Mouse (Mus musculus) activated CD4-positive, CD25-positive, alpha-beta regulatory T cell, adult 4 months (primary cell): ENCODE measurements around the gene Cpvl. TPM values are rescaled to one million over a fixed set of nuclear protein-coding genes. Genes with fewer than 3 reads are reported as not detected.

Experiments
- ATAC-seq: one replicate; pipeline ENCODE4 v1.8.0; 2017
- polyA plus RNA-seq, 2 experiments: library from polyadenylated mRNA; unstranded; fragments of 100-300 nt; shearing (Covaris generic); gene quantifications; one replicate each; pipeline ENCODE4 v1.2.1; 2017

The Cpvl gene
- polyA plus RNA-seq, 2 experiments from 2014 or later = not detected

DNA sequence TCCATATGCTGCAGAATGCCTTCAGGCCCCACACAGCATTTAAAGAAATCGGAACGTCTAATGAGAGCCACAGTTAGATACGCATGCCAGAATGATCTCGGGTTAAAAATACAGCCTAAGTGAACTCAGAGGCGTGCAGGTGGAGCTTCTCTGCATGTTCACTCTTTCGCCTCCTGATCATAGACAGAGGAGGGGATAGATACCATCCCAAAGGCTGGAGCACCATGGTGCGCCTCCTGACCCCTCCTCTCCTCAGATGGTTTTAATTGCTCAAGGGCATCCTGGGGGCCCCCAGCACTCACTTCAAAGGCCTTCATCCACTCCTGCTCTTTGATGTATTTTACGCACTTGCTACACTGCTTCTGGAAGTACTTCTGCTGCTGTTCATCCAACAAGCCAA is 46.9 kb downstream of the Cpvl start:
- ATAC-seq = no peak

DNA sequence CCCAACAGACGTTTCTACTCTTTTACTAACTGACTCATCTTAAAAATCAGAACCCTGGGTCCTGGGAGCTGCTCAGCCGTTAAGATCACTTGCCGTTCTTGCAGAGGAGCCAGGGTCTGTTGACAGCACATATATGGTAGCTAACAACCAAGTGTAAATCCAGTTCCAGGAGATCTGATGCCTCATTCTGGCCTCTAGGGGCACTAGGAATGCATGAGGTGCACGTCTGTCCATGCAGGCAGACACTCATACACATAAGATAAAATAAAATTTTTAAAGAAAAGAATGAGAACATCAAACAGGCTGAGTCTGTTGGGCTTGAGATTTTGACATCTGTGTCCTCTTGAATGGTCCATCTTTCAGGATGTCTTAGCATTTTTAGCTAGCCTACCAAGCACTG is 48.6 kb downstream of the Cpvl start:
- ATAC-seq = no peak

DNA sequence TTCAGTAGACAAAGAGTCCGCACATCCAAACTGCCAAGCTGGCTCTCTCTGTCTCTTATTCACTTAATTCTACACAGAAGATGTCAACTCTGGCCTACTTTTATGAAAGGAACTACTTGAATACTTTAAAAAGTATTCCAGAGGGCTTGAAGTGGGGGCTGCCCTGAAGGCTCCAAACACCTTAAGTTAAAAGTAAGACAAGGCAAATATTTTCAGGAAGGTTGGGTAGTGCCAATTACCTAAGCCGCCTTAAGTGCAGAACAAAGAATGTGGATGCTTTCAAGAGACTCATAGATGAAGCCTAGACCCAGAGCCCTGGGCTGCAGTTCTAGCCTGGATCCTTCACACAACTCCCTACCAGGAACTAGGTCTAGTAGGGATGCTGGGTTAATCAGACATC is 52.3 kb downstream of the Cpvl start:
- ATAC-seq = no peak

DNA sequence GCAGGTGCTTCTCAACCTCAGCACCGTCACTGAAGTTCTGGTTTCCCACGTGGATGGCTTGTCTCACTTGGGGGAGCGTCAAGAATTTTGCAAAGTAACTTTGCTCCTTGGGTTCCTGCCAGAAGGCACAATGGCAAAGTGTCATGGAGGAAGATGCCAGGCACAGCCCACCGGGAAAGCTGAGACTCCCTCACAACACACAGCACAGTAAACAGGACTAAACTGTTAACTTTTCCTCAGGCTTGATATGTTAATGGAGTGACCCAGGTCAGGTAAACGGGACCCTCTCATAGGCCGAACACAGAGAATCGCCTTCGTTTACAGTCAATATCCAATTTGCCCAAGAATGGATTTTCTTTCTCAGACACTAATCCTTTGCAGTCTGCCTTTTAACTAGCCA is 53.3 kb downstream of the Cpvl start:
- no peak for ATAC-seq

DNA sequence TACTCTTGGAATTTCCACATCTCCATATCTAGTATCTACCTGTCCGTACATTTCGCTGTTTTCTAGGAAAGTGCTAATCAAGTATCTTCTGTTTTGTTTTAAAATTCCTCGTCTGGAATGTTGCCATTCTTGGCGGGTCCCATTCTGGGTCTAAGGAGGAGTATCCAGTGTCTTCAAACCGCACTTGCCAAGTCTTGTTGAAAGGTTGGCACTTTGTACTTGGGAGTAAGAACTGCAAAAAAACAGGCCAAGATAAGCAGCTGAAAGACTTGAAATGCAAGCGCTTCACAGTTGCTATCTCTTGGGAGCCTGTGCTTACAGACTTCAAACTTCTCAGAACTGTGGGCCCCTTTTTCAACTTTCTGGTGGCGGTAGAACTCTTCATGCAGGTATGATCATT is 58.4 kb downstream of the Cpvl start:
- ATAC-seq = no peak

DNA sequence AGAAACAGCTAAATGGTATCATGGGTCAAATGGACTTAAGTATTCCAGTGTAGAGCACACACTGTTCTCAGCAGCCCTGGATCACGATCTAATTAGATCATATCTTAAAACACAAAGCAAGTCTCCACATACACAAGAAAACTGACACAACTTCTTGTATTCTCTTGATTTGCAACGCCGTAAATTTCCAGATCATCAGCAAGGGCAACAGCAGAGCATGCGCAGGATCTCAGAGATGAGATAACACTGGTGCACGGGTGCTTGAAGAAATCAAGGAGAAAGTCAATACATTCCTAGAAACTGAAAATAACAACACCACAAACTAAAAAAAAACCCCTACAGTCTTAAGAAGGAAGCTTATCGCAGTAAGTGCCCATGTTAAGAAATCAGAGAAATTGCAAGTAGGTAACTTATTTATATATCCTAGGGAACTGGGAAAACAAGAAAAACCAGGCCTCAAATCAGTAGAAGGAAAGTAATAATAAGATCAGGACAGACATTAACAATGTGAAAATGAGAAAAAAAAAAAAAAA is 61.4 kb downstream of the Cpvl start:
- ATAC-seq = no peak

DNA sequence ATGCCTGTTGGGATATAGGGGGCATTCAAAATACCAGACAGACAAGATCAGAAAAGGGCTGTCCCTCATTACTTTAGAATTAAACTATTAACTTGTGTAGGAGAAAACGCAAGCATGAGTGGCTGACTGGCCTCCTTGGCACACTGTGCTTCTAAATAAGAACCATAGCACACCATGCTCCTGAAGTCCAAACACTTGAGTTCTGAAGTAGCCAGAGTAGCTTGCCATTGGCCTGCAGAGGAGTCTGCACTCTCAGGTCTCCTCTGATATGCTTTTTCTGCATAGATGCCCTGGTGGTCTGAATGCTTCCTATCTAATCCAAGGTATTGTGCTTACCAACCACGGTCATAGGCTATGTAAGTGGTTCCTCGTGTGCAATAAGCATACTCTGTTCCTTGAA is 63.1 kb downstream of the Cpvl start:
- ATAC-seq = no peak

DNA sequence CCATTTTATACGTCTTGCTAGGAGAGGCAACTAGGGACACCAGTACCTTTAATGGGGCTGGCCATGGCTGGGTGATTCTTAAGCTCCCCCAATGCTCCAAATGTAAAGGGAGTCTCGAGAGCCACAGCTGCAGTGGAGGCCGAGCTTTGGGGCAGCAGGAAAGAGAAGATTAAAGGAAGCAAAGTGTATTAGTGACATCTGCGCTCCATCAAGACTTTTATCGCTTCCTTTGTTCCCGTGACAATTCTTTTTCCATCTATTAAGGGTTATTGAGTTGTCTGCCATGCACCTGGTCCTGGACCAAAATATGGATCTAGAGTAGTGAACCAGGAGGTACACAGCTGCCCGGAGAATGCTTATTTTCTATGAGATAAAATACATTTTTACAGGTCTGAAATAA is 65.3 kb downstream of the Cpvl start:
- no peak for ATAC-seq

DNA sequence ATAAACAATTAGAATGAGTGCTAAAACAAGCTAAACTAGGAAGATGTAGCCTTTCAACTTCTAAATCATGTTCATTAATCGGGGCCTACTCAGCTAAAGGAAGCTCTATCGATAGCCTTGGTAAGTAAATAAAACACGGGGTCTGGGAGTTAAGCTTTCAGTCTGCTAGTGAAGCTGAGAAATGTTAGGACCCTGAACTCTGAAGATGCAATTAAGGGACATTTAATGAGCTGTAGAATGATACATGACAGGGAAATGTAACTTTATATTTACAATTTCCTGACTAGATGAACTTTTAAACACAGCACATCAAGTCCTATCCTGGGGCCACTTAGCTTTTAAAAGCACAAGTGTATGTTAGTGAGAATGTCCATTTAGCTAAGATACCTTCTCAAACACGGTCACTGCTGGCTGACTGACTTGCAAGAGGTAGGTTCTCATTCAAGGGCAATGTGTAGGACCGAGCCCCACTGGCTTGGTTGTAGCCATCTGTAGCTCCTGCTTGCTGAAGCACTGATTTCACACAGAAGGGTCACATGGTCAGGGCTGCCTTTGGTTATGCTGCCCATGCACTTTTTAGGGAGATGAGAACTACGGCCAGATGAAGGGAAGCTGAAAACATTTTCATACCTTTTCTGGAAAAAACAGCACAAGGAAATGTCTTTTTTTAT is 66.2 kb downstream of the Cpvl start:
- ATAC-seq = no peak

DNA sequence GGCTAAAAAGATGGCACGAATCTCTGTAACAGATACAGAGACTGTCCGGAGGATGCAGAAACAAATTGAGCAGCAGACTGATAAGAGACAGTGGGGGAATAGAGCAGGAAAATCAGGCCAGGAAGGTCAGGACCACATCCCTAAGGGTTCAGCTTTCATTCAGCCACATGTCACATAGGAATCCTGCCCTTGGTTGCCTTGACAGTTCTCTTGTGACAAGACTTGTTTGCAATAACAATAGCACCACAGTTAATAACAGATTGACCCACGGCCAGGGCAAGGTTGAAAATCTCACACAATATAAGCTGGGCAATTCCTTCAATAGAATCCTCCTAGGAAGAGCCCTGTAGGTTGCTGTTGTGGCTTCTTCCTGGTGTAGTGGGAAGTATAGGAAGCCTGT is 68.5 kb downstream of the Cpvl start:
- no peak for ATAC-seq

DNA sequence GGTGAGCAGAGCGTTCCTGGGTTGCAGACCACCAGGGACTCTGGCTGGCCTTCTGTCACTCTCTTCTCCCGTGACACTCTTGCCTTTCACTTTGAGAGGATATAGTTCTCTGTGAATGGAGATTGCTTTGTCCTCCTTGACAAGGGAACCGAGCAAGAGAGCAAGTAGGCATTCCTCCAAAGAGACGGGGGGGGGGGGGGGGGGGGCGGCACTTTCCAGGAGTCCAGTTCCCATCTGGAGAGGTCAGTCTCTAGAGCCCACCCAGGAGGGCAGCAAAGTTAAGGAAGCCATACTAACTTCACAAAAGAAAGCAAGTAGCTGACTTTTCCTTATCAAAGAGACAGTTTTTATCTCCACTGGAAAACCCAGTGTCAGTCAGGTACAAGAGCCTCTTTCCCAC is 69.0 kb downstream of the Cpvl start:
- no peak for ATAC-seq

DNA sequence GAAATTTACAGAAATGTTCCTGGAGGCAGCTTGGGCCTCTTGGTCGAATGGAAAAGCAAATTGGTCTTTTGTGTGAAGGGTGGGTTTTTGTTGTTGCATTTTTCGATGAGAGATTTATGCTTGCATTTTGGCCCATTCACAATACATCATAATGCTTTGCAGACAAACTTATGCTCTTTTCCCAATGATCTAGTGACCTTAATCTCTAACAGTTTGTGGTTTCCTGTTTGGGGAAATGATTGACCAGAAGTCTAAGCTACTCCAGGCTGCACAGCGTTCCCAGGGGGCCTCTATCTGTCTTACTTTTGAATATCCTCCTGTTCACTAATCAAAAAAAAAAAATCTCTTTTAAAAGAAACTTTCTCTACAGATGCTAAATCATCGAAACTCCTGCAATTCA is 71.6 kb downstream of the Cpvl start:
- ATAC-seq = no peak

DNA sequence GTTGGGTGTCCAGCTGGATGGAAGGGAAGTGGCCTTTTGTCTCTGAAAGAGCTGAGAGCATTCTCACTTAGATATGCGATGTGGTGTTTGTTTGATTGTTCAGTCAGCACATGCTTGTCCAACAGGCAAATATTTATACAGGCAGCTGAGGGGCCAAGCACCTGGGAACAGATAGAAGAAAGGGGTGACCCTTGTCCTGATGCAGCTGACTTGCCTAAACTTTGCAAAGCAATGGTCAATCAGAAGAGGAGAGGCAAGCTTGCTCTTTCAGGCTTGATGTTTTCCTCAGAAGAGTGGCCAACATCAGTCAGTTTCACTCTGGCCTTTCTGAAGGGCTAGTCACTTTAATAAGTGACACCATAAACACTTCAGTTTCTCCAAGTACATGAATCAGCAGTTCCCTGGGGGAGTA is 72.4 kb downstream of the Cpvl start:
- ATAC-seq = no peak

DNA sequence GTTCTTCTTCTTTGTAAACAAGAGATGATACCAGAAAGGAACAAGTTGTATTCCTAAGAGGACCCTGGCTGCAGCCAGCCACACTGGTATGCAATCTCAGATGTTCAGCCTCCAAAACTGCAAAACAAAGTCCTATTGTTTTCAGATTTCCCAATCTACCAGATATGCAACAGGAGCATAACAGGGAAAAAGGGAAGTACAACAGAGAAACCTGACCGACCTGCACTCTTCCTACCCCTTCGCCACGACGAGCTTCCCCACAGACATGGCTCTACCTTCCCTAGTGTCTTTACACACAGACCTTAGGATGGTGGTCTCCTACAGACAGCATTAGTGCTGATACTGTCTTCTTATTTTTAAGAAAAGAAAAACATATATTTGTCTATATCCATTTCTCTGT is 72.9 kb downstream of the Cpvl start:
- no peak for ATAC-seq

DNA sequence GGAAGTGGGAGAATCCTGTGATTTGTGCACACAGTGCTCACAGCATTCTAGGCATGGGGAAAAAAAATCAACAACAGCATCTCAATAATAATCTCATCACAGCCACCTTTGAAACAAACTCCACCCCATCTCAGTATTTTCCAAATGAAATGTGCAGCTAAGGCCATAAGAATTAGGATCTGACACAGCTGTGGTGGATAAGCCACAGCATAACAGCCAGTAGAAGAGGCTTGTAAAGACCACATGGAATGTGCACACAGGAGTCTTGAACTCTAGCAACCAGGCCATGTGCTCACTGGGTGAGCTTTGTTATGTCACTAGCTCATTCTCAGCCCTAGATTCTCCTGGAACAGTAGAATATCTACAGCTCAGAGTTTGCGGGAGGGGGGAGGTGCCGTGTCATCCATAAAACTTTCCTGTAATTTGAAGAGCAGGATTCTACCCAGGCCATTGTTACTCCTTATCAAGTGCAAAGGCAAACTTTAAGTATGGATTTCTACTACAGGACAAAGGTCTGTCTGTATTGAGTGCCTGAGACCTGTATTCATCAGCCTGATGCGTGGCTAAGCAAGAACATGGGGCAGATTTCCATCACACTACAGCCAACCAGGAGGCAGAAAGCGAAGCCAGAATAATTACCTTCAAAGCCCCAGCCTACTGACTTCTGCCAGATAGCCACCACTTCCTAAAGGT is 73.6 kb downstream of the Cpvl start:
- ATAC-seq = no peak

DNA sequence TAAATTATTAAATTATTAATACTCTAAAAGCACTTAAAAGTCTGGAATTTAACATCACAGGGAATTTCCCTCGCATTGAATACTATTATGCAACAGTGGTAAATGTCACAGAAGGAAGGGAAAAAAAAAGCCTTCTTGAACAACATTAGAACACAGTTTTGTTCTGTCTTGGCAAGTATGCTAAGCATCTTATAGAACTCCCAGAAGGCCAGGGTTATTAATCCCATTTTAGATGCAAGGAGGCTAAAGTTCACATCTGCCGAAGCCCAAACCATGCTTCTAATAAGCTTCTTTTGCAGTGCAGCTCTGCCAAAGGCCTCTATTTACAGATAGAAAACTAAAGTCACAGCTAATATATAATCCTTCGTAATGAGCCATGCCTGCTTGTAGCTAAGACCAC is 74.3 kb downstream of the Cpvl start:
- ATAC-seq = no peak

DNA sequence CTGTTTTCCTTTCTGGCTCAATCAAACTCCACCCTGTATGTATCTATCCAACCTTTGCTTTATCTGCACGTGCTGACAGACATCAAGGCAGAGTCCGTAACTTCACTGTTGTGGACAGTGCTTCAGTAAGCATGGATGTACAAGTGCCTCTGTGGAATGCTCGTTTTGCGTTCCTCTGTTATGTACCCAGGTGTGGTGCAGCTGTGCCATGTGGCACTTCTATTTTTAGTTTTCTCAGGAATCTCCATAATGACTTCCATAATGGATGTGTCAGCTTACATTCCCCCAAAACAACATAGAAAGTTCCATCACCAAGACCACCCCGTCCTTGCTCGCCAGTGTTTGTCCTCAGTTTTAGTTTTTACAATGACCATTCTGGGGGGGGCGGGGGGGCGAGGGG is 76.7 kb downstream of the Cpvl start:
- ATAC-seq = no peak

DNA sequence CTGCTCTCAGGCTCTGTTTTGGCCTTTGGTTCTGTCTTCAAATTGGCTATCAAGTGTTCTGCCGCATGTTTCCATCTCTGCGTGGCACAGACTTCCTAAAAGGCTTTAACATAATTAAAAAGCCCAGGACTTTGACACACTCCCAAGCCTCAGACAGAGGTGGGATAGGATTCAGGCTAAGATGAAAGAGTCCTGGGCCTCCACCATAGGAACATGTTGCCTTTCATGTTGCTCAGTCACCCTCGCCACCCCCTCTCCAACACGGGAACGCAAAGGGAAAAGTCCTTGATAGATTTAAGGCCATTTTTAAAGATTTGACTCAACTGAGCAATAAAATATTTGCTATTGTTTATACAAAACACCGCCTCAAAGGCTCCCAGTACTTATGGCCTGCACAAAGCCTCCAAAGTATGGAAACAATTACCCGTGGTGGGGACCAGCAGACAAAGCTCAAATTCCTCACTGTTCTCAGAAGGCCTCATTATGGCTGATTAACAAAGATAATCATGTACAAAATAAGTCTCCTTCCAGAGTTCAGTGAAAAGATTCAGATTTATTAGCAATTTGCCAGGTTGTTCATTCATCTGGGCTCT is 80.5 kb downstream of the Cpvl start:
- ATAC-seq = no peak

DNA sequence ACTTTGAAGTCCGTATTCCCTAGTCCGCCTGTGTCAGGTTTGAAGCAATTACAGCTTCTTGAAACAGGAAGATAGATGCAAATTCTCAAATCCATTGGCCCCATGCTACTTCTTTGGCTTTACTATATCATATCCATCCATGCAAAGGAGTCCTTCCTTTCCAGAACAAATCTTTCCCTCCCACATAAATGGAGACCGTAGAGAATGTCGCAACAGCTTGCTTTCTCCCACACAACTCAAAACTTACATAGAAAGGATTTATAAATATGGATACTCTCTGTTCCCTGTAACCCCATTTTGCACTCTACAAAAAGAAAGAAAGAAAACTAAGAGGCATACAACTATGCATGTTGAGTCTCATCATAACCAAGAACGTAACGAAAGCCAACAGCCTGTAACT is 81.3 kb downstream of the Cpvl start:
- no peak for ATAC-seq

DNA sequence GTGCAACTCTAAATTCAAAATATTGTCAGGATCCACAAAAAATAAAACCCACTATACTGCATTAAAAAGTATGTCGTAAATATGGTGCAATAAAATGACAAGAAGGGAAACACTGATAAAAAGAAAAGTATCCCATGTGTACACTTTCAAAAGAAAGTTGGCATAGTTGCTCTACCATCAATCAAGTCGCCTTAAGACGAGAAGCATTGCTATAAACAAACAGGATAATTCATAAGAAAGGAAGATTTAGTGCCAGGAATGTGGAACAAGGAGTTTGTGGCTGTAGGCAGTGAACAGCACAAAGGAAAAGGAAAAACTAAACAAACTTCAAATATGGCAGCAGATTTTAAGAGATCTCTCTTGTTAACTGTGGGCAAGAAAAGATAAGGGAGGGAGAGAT is 84.7 kb downstream of the Cpvl start:
- ATAC-seq = no peak

DNA sequence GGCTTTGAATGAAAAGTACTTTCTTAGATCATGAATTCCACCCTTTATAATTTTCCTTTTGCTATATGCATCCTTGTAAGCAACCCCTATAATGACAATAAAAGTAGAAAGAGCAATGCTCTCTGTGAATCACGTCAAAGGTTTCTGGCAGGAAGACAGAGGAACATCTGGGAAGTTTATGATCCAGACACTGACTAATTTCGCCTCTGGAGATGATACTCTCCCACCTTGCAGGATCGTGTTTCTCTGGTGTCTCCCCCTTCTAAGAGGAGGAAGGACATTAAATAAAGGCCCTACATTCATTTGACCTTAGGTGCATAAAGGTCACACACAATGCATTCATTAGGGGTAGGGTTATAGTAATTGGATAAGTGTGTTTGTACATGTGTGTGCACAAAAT is 87.4 kb downstream of the Cpvl start:
- no peak for ATAC-seq

DNA sequence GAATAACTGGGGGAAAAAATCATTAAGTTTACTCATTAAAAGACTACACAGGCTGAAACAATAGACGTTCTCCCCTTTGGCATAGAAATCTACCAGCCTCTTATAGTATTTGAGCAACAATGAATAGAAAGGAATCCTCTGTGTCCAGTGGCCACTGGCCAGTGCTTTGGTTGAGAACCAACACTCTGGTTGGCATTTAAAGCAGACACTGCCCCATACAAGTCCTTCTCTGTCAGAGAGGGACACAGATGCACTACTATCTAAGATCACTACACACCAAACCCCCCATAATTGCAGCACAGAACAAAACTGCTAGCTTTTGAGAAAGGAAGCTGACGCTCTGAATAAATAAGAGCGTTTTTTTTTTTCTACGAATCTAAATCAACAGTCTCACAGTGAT is 93.5 kb downstream of the Cpvl start:
- ATAC-seq = no peak

DNA sequence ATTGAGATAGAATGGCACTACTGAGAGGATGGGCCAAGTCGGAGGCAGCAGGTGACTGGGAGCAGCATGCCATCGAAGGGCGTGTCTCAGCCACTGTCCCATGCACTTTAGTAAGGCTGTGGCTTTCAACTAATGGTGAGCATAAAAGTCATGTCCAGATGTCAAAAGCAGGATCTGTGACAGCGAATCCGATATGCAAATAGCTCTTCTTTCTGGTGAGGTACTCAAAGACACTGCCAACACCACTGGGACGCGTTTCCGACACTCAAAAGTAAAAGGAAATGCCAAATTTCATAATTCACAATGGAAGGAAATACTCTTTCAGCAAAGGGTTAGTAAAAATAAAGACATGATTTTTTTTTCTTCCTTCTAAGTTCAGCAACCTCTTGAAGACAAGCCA is 94.0 kb downstream of the Cpvl start:
- no peak for ATAC-seq

DNA sequence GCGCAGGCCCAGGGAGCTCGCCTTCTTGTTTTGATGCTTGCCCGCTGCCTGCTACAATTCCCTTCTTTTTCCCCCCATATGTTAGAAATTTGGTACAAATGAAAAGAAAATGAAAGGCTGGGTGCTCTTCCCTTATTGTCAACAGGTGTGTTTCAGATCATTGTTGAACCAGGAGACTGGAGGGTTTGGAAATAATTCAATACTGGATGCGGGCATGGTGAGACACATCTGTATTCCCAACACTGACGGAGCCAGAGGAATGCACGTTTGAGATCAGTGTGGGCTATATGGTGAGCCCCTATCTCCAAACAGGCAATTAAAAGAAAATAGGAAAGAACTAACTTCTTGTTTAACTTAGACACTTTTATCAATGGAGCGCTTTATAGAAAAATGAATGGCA is 95.1 kb downstream of the Cpvl start:
- ATAC-seq = no peak
